Mouse (Mus musculus) G1E-ER4 (cell line): Measurements from ENCODE around the gene Pde3a. TPM values are rescaled to one million over a fixed set of nuclear protein-coding genes. Genes with fewer than 3 reads are reported as not detected.

ENCODE experiments used
- GATA1 ChIP-seq: IDR thresholded peaks from one replicate; pipeline ENCODE4 v1.8.0; 2012; ENCODE audit warnings: low read length, inconsistent platforms
- polyA plus RNA-seq: library from polyadenylated mRNA; stranded (reverse); fragments of >175 nt; gene quantifications from 2 replicates; pipeline ENCODE4 v1.2.3, GENCODE M21; 2012

The Pde3a gene
- not detected in 2 replicates for polyA plus RNA-seq

DNA sequence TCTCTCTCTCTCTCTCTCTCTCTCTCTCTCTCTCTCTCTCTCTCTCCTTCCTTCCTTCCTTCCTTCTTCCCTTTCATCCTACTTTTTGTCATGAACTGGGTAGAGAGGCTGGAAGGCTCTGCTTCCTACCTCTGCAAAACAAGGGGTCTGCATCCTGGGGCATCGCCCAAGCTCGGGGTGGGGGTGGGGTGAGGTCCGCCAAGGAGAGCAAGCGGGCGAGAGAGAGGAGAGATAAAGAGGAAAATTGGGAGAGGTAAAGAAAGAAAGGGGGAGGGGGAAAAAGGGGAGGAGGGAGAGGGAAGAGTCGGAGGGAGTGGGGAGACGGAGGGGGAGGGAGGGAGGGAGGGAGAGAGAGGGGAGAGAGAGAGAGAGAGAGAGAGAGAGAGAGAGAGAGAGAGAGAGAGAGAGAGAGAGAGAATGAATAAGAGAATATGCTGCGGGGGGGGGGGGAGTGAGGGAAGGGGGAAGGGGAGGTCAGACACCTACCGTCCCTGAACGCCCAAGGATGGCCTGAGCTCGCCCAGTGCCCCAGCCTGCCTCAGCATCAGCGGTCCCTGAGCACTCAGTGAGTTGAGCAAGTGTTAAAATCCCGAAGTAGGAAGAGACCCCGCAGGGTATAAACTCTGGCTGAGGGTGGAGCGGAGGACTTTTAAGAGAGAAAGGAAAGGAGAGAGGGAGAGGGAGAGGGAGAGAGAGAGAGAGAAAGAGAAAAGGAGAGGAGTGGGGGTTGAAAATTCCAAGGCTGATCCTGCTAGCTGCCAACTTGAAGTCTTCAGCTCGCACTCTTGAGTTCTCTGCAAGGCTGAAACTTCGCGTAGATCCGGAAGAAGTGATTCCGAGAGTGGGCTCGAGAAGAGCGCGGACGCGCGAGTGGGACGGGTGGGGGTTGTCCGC, at the start of gene Pde3a:
Gene Pde3a, plus strand, starts transcription at position 579 of the 894 bp plus-strand sequence.
- no peak for TF ChIP-seq GATA1

DNA sequence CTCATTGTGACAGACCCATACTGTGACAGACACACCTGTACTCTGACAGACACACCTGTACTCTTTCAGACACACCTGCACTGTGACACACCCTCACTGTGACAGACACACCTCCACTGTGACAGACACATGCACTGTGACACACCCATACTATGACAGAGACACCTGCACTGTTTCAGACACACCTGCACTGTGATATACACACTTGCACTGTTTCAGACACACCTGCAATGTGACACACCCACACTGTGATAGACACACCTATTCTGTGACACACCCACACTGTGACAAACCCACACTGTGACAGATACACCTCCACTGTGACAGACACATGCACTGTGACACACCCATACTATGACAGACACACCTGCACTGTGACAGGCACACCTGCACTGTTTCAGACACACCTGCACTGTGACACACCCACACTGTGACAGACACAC, 48.9 kb upstream of the Pde3a start:
- TF ChIP-seq GATA1 = no peak

DNA sequence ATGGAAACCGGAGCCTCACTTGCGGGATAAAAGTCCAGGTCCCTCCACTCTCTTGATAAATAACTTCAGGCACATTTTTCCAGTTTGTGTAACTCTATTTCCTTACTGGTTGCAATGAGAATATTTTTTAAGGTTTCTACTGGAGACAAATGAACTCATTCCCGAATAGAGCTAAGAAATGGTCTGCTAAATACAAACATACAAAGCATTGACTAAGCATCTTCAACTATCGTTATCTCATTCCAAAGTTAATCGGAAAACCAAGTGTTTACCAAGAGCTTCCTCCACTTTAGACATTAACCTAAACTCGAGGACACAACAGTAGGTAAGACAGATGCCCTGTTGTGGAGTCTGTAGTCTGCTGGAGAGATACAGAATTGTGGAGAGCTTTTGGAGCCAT, 41.5 kb upstream of the Pde3a start:
- no peak for TF ChIP-seq GATA1

DNA sequence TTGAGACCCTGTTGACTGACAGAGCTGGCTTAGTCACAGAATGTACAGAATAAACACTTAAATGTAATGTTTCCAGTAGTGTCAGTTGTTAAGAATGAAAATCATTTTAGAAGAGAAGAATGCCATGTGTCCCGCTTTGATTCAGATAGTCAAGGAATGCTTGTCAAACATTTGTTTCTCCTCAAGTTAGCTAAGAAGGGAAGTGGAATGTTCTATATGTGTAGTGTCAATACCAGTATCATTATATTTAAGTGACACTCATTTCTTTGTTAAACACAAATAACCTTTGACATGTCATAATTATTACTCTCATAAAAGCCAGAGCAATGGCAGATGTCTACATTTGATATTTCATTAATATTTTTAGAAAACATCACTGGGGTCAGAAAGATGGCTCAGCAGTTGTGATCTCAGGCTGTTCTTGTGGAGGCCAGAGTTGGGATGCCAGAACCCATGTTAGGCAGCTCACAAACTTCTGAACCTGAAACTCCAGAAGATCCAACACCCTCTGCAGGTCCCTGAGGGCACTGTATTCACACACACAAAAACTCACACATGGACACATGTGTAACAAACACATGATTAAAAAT, 40.7 kb upstream of the Pde3a start:
- no peak for TF ChIP-seq GATA1

DNA sequence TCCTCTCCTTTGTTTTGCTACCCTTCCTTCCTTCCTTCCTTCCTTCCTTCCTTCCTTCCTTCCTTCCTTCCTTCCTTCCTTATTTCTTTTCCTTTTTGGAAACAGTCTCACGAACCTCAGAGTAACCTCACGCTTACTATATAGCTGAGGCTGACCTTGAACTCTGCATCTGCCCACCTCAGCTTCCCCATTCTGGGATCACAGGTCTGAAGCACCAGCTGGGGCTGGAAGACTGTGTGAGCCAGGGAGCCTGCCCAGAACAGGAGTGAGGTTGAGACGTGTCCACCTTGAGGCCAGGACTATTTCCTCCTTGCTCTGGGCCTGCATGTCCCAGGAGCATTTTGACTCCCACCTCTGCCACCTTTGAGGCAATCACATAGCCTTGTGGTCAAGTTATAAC, 39.0 kb upstream of the Pde3a start:
- no peak for TF ChIP-seq GATA1

DNA sequence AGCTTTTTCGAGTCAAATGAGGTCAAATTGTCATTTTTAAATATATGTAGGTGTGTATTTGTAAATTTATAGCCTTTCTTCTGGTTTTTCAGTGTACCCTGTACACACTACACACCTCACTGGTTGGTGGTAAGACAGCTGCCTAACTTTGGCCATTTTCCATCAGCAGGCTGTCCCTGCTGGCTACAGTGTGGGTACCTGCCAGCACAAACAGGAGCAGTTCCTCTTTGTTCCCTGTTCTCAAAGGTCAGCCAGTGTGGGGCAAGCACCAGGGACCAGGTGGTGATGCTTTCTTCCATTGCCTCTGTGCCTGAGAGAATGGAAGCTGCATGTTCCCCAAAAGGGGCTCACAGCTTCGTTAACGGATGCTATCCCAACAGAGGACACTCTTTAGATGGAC, 28.0 kb upstream of the Pde3a start:
- no peak for TF ChIP-seq GATA1

DNA sequence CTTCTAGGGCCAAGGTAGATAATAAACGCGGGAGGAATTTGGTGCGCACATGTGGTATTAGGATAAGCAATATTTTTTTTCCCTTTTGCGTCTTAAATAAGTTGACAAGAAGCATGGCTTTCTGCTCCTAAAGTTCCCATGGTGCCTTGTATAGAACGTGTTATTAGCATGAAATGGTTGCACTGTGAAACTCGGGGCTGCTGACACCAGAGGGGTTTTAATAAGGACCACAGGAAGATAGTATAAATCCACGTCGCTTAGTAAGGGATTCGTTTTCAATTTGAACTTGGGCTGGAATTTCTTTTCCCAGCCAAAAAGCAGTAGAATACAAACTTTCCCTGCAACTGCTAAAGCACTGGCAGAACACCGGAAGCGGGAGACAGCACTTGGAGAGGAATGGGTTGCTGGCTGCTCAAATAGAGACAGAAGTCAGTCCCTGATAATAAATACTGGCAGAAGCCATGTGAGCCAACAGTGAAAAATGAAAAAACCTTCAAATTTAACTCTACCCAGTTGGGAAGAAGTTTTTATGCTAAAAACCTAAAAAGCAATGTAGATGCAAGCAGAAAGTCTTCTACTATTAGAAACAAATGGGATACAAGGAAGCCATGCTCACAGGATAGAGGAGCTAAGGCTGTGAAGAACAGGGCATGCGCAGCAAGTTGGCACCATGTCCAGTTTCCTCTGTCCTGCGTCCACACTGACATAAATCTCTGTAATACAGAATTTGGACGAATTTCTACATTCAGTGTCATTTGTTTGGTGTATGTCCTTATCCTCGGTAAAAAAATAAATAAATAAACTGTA, 22.0 kb upstream of the Pde3a start:
- TF ChIP-seq GATA1 = no peak

DNA sequence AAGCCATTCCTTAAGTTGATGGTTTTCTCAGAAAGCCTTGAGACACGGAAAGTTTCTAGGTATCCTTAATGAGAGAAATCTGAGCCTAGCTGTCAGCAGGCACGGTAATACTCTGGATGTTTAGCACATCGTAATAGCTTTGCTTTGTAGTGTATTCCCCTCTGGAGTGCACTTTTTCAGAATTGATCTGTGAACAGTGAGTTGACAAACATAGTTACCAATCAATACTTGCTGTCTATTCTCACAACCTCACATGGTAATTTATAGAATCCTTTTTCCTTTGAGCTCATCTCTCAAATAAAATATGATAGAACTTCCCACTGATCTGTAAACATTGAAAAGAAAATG, 21.4 kb upstream of the Pde3a start:
- no peak for TF ChIP-seq GATA1

DNA sequence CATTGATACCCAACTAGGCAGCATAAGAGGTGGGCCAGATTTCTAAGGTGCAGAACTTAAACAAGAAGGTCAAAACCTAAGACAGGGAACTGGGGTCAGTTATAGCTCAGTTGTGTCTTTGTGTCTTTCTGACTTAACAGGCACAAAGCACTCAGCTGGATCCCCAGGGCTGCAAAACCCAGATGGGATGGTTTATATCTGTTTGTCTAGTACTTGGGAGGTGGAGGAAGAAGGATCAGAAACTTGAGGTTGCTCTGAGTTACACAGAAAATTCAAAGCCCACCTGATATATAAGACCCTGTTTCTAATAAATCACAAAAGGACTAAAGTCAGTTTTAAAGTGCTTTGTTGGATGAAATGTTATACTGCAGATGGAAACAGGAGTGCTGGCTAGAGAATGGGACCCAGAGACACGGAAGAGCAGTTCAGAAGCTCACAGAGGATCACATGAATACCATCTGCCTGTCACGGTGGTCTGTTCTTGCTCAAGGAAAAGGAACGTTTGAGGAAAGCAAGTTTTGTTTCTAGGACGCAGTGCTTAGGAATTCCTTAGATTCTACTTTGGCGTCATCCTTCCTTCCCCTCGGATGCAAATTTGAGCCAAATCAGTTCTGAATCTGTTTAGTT, 16.2 kb upstream of the Pde3a start:
- no peak for TF ChIP-seq GATA1

DNA sequence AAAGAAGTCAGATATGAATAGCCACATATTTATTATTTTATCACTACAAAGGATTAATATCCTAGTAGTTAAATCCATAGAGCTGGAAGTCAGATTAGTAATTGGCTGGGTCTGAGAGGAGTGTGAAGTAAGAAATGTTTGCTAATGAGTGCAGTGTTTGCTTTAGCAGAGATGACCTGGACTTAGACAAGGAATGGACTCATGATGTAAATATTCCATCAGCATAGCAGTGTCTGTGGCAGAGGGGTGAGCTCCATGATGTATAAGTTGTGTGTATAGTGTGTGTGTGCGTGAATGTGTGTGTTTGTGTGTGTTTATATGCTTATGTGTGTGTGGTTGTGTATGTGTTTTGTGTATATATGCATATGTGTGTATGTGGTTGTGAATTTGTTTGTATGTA, 7.3 kb upstream of the Pde3a start:
- TF ChIP-seq GATA1 = no peak

DNA sequence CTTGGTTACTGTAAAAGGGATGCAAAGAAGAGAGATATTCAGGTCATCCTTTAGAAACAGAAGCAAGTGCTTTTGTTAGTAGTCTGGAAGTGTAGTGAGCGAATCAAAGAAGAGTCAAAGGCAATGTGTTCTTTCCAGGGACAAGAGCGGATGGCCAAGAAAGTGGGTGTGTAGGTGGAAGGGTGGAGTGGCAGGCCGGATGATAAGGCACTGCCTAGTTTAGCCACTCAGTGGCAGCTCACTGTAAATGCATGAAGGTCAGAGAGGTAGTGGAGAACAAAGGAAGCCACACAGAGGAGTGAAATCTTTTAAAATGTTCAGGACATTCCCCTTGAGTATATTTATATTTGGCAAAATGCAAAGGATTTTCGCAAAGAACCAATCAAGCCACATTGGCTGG, 4.0 kb upstream of the Pde3a start:
- TF ChIP-seq GATA1 = no peak

DNA sequence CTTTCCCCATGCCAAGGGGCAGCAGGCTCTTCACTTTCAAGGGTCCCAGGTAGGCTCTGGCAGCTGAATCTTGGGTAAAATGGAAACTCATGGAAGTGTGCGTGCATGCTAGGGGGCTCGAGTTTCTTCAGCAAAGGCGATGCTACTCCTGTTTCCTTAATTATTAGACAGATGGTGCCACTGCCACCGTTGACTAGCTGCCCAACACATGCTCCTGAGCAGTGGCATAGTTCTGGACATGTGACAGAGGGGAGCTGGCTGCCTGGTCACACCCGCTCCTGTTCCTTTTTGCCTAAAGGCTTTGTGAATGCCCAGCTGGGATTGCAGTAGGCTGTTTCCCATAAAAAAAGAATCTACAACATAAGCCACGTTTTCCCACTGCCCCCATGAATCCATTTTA, 2.7 kb upstream of the Pde3a start:
- no peak for TF ChIP-seq GATA1

DNA sequence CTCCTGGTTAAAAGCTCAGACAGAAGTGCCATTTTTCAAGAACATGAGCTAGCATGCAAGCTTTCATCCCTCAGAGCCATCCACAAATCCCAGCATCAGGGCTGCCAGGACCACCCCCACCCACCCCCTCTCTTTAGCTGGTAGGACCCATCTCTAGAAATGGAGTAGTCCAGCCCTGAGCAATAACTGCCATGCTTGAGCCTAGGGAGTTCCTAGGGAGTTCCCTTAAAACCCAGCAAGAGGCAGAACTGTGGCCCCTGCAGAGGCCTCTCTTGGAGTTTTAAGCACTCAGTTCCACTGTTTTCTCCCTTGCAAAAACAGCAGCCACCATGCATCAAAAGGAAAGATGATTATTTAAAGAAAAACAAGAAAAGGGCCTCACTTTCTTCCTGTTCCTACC, 988 bp upstream of the Pde3a start:
- TF ChIP-seq GATA1 = no peak

DNA sequence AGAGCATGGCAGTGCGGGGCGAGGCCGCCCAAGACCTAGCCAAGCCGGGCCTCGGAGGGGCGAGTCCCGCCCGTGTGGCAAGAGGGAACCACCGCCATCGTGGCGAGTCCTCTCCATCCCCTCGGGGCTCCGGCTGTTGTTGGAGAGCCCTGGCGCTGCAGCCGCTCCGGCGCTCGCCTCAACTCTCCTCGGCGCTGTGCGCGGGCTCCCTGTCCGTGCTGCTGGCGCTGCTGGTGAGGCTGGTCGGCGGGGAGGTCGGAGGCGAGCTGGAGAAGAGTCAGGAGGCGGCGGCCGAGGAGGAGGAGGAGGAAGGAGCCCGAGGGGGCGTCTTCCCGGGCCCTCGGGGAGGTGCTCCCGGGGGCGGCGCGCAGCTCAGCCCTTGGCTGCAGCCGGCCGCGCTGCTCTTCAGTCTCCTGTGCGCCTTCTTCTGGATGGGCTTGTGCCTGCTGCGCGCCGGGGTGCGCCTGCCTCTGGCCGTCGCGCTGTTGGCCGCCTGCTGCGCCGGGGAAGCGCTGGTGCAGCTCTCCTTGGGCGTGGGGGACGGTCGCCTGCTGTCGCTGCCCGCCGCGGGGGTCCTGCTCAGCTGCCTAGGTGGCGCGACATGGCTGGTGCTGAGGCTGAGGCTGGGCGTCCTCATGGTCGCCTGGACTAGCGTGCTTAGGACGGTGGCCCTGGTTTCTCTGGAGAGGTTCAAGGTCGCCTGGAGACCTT, 671 bp downstream of the Pde3a start:
- TF ChIP-seq GATA1 = no peak

DNA sequence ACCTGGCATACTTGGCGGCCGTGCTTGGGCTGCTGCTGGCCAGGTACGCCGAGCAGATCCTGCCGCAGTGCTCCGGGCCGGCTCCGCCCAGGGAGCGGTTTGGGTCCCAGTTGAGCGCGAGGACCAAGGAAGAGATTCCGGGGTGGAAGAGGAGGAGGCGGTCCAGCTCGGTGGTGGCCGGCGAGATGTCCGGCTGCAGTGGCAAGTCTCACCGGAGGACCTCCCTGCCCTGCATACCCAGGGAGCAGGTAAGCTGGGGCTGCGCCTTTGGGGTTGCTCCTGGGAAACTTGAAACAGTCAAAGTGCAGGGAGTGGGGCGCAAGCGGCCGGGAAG, 1.2 kb downstream of the Pde3a start:
- no peak for TF ChIP-seq GATA1
